Mouse (Mus musculus) liver, embryonic 15.5 days (tissue): ENCODE results near the gene Sorcs2. TPM values are rescaled to one million over a fixed set of nuclear protein-coding genes. Genes with fewer than 3 reads are reported as not detected.

Experiments used
- ATAC-seq: fragments of 200-750 bp; cut with Nextera tagmentation; 2 replicates; pipeline ENCODE4 v1.8.0; 2017; ENCODE audit warnings: moderate number of reproducible peaks, mild to moderate bottlenecking, moderate library complexity; ENCODE audit not compliant: insufficient read depth
- H3K27ac ChIP-seq: fragments of 300-500 bp; sonication (generic); replicated peaks from 2 replicates; pipeline ENCODE4 v1.5.1; 2015; ENCODE audit warnings: mild to moderate bottlenecking, inconsistent platforms
- H3K27me3 ChIP-seq: fragments of 300-500 bp; sonication (generic); 2 replicates; pipeline ENCODE4 v1.6.1; 2015; ENCODE audit warnings: mild to moderate bottlenecking, inconsistent platforms
- H3K36me3 ChIP-seq: fragments of 300-500 bp; sonication (generic); replicated peaks from 2 replicates; pipeline ENCODE4 v1.6.1; 2015; ENCODE audit warnings: moderate library complexity, mild to moderate bottlenecking, inconsistent platforms
- H3K4me1 ChIP-seq: fragments of 300-500 bp; sonication (generic); replicated peaks from 2 replicates; pipeline ENCODE4 v1.6.1; 2015; ENCODE audit warnings: inconsistent platforms
- H3K4me2 ChIP-seq: fragments of 300-500 bp; sonication (generic); 2 replicates; pipeline ENCODE4 v1.6.1; 2015; ENCODE audit warnings: moderate library complexity, mild to moderate bottlenecking, inconsistent platforms
- H3K4me3 ChIP-seq: fragments of 300-500 bp; sonication (generic); replicated peaks from 2 replicates; pipeline ENCODE4 v1.5.1; 2015; ENCODE audit warnings: mild to moderate bottlenecking, inconsistent platforms
- H3K9ac ChIP-seq: fragments of 300-500 bp; sonication (generic); 2 replicates; pipeline ENCODE4 v1.6.1; 2015; ENCODE audit warnings: moderate library complexity, mild to moderate bottlenecking, inconsistent platforms
- H3K9me3 ChIP-seq: fragments of 300-500 bp; sonication (generic); replicated peaks from 2 replicates; pipeline ENCODE4 v1.6.1; 2016; ENCODE audit warnings: inconsistent platforms
- WGBS: fragments of 180-500 bp; shearing (Covaris S2); methylation state at CpG from one replicate; pipeline ENCODE4 v1.1.7; 2015; ENCODE audit warnings: mixed read lengths; ENCODE audit not compliant: insufficient replicate concordance; 5-methylcytosine and 5-hydroxymethylcytosine counted together
- polyA plus RNA-seq: library from polyadenylated mRNA; unstranded; fragments of >200 nt; fragmentation: Nextera tagmentation; extraction: Ambion mirVana; gene quantifications from 2 replicates; pipeline ENCODE4 v1.2.1, GENCODE M21; 2015

The Sorcs2 gene
- polyA plus RNA-seq = 0.55 and 1.1 TPM in 2 replicates

DNA sequence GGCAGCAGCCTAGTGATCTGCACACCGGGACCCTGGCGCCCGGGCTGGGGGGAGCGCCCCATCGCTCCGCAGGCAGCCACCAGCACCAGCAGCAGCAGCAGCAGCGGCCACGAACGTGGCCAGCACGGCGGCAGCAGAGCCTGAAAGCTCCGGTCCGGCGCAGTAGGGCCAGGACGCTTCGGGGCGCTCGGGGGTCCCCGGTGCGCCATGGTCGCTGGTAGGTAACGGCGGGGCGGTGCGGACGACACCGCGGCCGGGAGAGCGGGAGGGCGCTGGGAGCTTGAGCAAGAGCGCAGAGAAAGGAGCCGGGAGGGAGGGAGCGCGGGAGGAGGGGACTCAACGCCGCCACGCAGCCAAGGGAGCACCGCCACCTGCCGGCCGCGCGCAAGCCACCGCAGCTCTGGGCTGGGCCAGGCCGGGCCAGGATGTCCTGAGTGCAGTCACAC is at the start of gene Sorcs2:
Sorcs2 (minus strand) TSS at position 303 of the 446 bp plus-strand sequence.
- Histone ChIP-seq H3K27ac (no peak within 1 kb of the TSS), H3K4me3 (peak within 1 kb of the TSS; percentile 49), H3K9me3 (no peaks in the 10 kb centered on the region), H3K27me3 (peaks cover 48% of the 10 kb centered on the region), H3K4me2 (peak within 1 kb of the TSS; percentile 70), H3K4me1 (no peaks in the 10 kb centered on the region; the same call in 1 of the 2 replicates), H3K36me3 (no peaks in the 10 kb centered on the region), H3K9ac (no peak within 1 kb of the TSS)
- ATAC-seq = 0 out of 2 replicates have a peak, but pooled peaks have one; percentile 47
- WGBS = under 1% methylated on average over 44 of the region's 45 CpGs

DNA sequence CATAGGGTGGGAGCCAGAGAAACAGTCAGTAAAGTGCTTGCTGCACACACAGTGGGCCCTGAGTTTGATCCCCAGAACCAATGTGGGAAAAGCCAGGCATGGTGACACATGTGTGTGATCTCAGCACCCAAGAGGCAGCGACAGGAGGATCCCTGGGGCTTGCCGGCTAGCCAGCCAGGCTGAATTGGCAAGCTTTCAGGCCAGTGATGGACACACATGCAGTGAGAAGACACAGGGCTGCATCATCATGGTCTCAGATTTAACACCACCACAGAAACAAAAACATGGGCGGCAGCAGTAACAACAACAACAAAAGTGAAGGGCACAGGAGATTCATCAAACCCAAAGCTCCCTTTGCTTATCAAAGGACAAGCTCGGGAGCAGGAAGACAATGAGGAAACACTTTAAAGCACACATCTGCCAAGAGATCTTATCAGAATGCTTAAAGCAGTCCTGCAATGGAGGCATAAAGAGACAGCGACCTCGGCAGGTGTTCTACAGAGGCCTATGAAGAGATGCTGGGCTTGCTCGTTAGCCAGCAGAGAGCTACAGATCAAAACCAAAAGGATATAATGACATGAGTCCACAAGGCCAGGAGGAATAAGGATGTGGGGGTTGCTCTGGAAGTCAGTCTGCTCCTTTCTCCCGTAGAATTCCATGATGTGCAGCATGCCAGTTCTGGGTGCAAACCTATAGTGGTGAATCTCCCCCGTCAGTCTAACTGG is 48.4 kb upstream of the Sorcs2 start:
- Histone ChIP-seq H3K4me2 (no peak overlapping the region), H3K9ac (no peak overlapping the region), H3K4me3 (no peak overlapping the region), H3K9me3 (no peaks in the 10 kb centered on the region), H3K27ac (no peak overlapping the region), H3K27me3 (peaks cover 29% of the 10 kb centered on the region), H3K4me1 (no peaks in the 10 kb centered on the region), H3K36me3 (no peaks in the 10 kb centered on the region)
- ATAC-seq = no peak
- WGBS = 30% methylated on average over 9 of the region's 9 CpGs

DNA sequence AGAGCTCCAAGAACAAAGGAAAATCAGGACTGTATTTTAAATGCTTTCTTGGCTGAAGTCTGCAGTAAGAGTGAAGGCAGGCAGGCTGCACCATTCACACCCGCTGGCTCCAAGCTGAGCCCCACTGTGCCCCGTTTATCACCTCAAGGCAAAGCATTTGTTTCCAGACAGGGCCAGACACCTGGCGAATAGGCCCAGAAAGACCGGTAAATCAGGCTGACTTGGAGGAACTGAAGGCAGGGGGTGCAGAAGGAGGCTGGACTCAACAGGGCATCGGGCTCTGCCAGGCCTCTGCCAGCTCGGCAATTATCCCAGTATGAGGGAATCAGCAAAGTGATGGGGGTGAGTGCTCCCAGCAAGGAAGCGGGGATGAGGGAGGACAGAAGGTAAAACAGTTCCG is 47.1 kb upstream of the Sorcs2 start:
- ATAC-seq = no peak
- no peak overlapping the region for H3K4me3 ChIP-seq
- H3K9ac ChIP-seq = no peak overlapping the region
- H3K9me3 ChIP-seq = no peaks in the 10 kb centered on the region
- H3K27me3 ChIP-seq = peaks cover 29% of the 10 kb centered on the region
- WGBS = 20% methylated on average over 8 of the region's 8 CpGs
- no peaks in the 10 kb centered on the region for H3K36me3 ChIP-seq
- H3K4me1 ChIP-seq = no peaks in the 10 kb centered on the region
- H3K4me2 ChIP-seq = no peak overlapping the region
- H3K27ac ChIP-seq = no peak overlapping the region

DNA sequence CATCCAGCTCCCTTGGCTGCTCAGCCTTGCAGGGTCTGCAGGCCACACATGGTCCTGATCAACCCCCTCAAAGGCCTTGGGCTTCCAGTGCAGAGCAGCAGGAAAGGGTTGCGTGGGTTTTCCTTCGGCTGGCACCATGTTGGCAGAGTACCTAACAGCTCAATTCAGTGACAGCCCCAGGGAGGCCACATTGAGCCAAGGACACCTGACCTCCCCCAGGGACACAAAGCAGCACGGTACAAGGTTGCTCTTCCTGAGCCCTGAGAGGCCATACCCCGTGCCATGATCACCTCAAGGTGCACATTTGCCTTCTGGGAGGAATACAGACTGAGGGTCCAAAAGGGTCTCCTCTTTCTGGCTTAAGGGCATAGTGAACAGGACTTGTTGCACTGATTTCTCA is 46.7 kb upstream of the Sorcs2 start:
- ATAC-seq = no peak
- 34% methylated on average over 4 of the region's 4 CpGs for WGBS
- no peaks in the 10 kb centered on the region for H3K36me3 ChIP-seq

DNA sequence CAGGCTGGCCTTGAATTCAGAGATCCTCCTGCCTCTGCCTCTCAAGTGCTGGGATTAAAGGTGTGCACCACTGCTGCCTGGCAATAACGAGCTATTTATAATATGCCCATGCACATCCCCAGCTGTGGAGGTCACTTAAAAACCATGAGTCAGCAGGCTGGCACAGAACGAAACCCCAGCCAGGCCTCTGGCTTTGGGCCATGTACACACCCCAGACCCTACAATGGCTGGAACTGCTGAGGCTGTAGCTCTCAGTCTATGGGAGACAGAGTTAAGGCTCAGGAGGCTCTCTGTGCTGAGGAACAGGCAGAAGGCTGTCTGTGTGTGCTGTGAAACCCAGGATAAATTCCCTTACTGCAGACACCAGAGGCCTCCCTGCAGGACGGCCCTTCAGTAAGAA is 42.8 kb upstream of the Sorcs2 start:
- 43% methylated on average over 3 of the region's 3 CpGs for WGBS
- Histone ChIP-seq H3K27ac (no peak overlapping the region), H3K27me3 (peaks cover 18% of the 10 kb centered on the region), H3K4me1 (no peaks in the 10 kb centered on the region), H3K4me2 (no peak overlapping the region), H3K4me3 (no peak overlapping the region), H3K36me3 (no peaks in the 10 kb centered on the region), H3K9me3 (no peaks in the 10 kb centered on the region), H3K9ac (no peak overlapping the region)
- no peak for ATAC-seq

More for the DNA sequence above, 46.7 kb upstream of the Sorcs2 start:
- Histone ChIP-seq H3K27me3 (peaks cover 29% of the 10 kb centered on the region), H3K4me1 (no peaks in the 10 kb centered on the region), H3K9ac (no peak overlapping the region), H3K4me2 (no peak overlapping the region), H3K4me3 (no peak overlapping the region), H3K9me3 (no peaks in the 10 kb centered on the region), H3K27ac (no peak overlapping the region)

DNA sequence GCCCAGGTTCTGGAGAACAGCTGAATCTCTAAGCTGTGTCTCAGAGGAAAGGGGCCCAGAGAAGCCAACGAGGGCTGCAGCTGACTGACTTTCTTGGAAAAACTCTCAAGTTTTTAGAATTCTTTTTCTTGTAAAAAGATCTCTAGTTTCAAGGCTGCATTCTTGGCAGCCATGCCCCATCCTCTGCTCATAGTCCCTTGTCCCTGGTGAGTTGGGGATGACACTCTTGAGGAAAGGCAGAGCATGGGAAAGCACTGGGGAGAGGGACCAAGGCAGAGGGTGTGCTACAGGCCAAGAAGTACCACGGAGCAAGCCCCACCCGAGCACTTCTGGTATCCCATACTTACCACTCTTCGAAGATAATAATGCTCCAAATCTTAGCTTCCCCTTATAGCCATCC is 38.9 kb upstream of the Sorcs2 start:
- Histone ChIP-seq H3K9me3 (no peaks in the 10 kb centered on the region), H3K4me3 (no peak overlapping the region), H3K4me1 (no peaks in the 10 kb centered on the region), H3K9ac (no peak overlapping the region), H3K27me3 (no peaks in the 10 kb centered on the region), H3K4me2 (no peak overlapping the region), H3K27ac (no peak overlapping the region), H3K36me3 (no peaks in the 10 kb centered on the region)
- ATAC-seq = no peak
- 36% methylated on average over 4 of the region's 4 CpGs for WGBS

DNA sequence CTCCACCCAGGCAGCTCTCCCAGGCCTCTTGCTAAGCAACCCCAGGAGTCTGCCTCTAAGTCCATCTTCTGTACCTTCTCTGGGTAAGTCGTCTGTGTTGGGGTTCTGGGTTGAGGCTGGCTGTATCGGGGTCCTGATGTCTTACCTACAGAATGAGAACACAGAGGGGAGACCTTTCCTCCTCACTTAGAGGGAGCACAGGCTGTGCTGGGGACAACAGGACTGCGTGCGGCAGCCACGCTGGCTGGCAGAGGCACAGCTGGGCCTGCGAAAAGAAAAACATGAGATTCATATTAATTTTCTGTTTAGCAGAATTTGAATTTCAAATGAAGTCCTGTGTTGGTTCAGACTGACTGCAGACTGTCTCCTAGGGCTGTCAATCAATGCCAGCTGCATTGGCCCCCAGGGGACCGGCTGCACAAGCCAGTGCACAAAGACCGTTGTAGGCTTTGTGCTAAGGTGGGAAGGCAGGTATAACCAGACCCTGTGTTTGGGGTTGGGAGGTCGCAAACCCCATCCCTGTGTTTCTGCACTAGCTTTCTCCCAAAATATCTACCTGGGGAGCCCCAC is 36.5 kb upstream of the Sorcs2 start:
- WGBS = 65% methylated on average over 9 of the region's 9 CpGs
- H3K4me3 ChIP-seq = no peak overlapping the region
- H3K4me1 ChIP-seq = no peaks in the 10 kb centered on the region
- no peaks in the 10 kb centered on the region for H3K27me3 ChIP-seq
- no peaks in the 10 kb centered on the region for H3K36me3 ChIP-seq
- H3K9ac ChIP-seq = no peak overlapping the region
- H3K4me2 ChIP-seq = no peak overlapping the region
- no peak overlapping the region for H3K27ac ChIP-seq
- ATAC-seq = no peak
- H3K9me3 ChIP-seq = no peaks in the 10 kb centered on the region

DNA sequence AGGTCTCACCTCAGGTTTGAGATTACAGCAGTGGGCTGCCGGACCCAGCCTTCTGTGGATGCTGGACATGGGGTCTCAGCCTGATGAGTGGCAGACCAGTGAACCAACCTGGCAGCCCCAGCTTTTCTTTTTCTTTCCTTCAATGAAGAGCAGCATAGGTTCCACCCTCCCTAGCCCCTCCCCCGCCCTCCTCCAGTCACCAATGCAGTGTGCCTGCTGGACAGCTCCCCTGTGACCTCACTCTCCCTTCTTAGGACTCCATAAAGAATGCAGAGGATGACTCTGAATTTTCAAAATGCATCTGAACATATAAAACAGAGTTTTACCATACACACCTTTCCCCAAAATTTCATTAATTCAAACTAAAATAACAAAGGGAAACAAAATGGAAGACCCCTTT is 33.8 kb upstream of the Sorcs2 start:
- H3K27ac ChIP-seq = no peak overlapping the region
- H3K9me3 ChIP-seq = no peaks in the 10 kb centered on the region
- no peaks in the 10 kb centered on the region for H3K27me3 ChIP-seq
- no peak overlapping the region for H3K4me3 ChIP-seq
- no peak for ATAC-seq
- H3K4me2 ChIP-seq = no peak overlapping the region
- no peaks in the 10 kb centered on the region for H3K36me3 ChIP-seq
- H3K4me1 ChIP-seq = no peaks in the 10 kb centered on the region
- H3K9ac ChIP-seq = no peak overlapping the region
- WGBS = 37% methylated on average over 2 of the region's 2 CpGs

DNA sequence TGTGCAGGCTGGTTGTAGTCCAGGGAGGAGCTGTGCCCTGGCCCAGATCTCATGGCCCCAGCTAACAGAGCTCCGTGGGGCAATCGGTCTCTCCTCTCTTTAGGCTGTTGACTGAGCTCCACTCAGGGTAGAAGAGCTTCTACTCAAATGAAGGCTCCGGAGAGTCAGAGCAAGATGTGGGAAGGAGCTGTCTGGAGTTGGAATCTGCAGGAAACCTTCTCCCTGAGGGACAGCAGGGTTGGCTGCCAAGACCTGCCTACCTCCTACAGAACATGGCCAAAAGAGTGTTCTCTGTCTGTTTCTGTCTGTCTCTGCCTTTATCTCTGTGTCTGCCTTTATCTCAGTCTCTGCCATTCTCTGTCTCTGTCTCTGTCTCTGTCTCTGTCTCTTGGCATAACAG is 31.6 kb upstream of the Sorcs2 start:
- H3K4me2 ChIP-seq = no peak overlapping the region
- H3K27me3 ChIP-seq = no peaks in the 10 kb centered on the region
- H3K27ac ChIP-seq = no peak overlapping the region
- no peak for ATAC-seq
- WGBS = 69% methylated on average over 3 of the region's 3 CpGs
- no peaks in the 10 kb centered on the region for H3K4me1 ChIP-seq
- no peak overlapping the region for H3K9ac ChIP-seq
- H3K4me3 ChIP-seq = no peak overlapping the region
- H3K9me3 ChIP-seq = no peaks in the 10 kb centered on the region
- no peaks in the 10 kb centered on the region for H3K36me3 ChIP-seq

DNA sequence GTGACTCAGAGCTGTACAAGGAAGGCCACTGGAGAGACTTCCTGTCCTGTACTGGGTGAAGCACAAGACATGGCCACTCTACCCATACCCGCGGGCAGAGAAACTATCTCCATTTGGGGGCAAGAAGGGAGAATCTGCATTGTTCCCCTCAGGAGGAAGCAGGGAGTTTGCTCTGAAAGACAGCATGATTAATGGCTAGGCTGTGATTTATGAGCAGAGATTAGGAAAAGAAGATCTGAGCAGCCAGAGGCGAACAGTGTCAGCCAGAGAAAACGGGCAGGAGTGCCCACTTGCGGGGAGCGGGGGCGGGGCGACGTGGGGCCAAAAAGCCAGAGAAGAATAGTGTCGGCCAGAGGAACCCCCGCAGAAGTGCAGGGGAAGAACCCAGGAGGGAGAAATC is 29.9 kb upstream of the Sorcs2 start:
- Histone ChIP-seq H3K4me3 (no peak overlapping the region), H3K4me1 (no peaks in the 10 kb centered on the region), H3K36me3 (no peaks in the 10 kb centered on the region), H3K9ac (no peak overlapping the region), H3K4me2 (no peak overlapping the region), H3K9me3 (no peaks in the 10 kb centered on the region), H3K27ac (no peak overlapping the region), H3K27me3 (no peaks in the 10 kb centered on the region)
- no peak for ATAC-seq
- WGBS = 27% methylated on average over 11 of the region's 11 CpGs

DNA sequence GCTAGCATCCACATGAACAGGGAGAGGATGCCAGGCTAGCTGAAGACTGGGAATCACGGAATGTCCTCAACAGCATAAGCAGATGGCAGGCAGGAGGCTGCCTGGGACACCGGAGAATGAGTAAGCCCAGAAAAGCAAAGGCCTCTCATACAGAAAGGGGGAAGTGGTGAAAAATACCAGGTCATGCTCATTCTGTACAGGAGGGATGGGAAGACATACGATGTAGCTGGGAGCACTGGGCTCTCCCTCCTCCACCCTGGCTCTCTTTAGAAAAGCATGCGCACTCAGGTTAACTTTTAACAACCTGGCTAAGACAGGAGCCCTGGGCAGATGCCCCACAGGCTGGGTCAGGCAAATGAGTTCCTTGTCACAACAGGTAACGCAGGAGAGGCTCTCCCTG is 28.5 kb upstream of the Sorcs2 start:
- ATAC-seq = no peak
- Histone ChIP-seq H3K9me3 (no peaks in the 10 kb centered on the region), H3K4me1 (no peaks in the 10 kb centered on the region), H3K36me3 (no peaks in the 10 kb centered on the region), H3K27me3 (no peaks in the 10 kb centered on the region), H3K27ac (no peak overlapping the region), H3K9ac (no peak overlapping the region), H3K4me2 (no peak overlapping the region), H3K4me3 (no peak overlapping the region)
- WGBS = 52% methylated on average over 5 of the region's 5 CpGs

DNA sequence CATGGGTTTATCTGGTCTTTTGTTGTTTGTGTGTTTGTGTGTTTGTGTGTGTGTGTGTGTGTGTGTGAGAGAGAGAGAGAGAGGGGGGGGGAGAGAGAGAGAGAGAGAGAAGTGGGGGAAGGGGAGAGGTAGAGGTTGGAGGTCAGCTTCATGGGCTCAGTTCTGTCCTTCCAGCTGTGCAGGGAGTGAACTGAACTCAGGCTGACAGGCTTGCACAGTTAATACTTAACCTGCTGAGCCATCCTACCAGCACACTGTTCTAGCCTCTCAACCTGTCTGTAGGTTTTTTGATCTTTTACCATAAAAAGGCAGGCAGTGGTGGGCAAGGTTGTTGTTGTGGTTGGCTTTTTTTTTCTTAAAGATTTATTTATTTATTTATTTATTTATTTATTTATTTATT is 26.7 kb upstream of the Sorcs2 start:
- H3K27me3 ChIP-seq = no peaks in the 10 kb centered on the region
- no peaks in the 10 kb centered on the region for H3K4me1 ChIP-seq
- no peak overlapping the region for H3K27ac ChIP-seq
- H3K4me3 ChIP-seq = no peak overlapping the region
- no peak overlapping the region for H3K9ac ChIP-seq
- H3K4me2 ChIP-seq = no peak overlapping the region
- no peaks in the 10 kb centered on the region for H3K9me3 ChIP-seq
- H3K36me3 ChIP-seq = no peaks in the 10 kb centered on the region
- ATAC-seq = no peak
